Mouse (Mus musculus) heart, adult 2 months (tissue): Measurements from ENCODE around the gene Pawr. TPM values are rescaled to one million over a fixed set of nuclear protein-coding genes. Genes with fewer than 3 reads are reported as not detected.

ENCODE experiments used
- DNase-seq, 2 experiments: peaks; one replicate each; pipeline ENCODE4 v3.0.0; 2021
- H3K27ac ChIP-seq: fragments of 200-600 bp; 2 replicates; pipeline ENCODE4 v1.8.1; 2022
- H3K27me3 ChIP-seq: fragments of 200-500 bp; 2 replicates; pipeline ENCODE4 v1.6.1; 2012; ENCODE audit warnings: mild to moderate bottlenecking, low read length, inconsistent platforms, mixed read lengths; ENCODE audit not compliant: control insufficient read depth, insufficient read depth
- H3K36me3 ChIP-seq: fragments of 200-500 bp; 2 replicates; pipeline ENCODE4 v1.6.1; 2012; ENCODE audit warnings: low read length, inconsistent platforms; ENCODE audit not compliant: control insufficient read depth, insufficient read depth
- H3K4me1 ChIP-seq: fragments of 200-500 bp; 2 replicates; pipeline ENCODE4 v1.6.1; 2011; ENCODE audit warnings: low read length; ENCODE audit not compliant: control insufficient read depth, insufficient read depth
- H3K4me3 ChIP-seq: fragments of 200-600 bp; 2 replicates; pipeline ENCODE4 v1.8.1; 2022
- H3K79me2 ChIP-seq: fragments of 200-500 bp; replicated peaks from 2 replicates; pipeline ENCODE4 v1.6.1; 2012; ENCODE audit warnings: mild to moderate bottlenecking, inconsistent platforms, low read length, moderate library complexity, mixed read lengths; ENCODE audit not compliant: control insufficient read depth, insufficient read depth
- H3K9ac ChIP-seq: fragments of 200-500 bp; 2 replicates; pipeline ENCODE4 v1.6.1; 2012; ENCODE audit warnings: low read depth, mild to moderate bottlenecking, control low read depth, inconsistent platforms, low read length, mixed read lengths
- CTCF ChIP-seq: fragments of 200-600 bp; IDR thresholded peaks from 2 replicates; pipeline ENCODE4 v1.8.1; 2022; ENCODE audit warnings: antibody characterized with exemption, mild to moderate bottlenecking, moderate library complexity
- EP300 ChIP-seq: fragments of 200-500 bp; IDR thresholded peaks from 2 replicates; pipeline ENCODE4 v1.6.1; 2011; ENCODE audit warnings: low read depth, low read length, control low read depth; ENCODE audit not compliant: insufficient read depth
- POLR2A ChIP-seq: fragments of 200-500 bp; IDR thresholded peaks from 2 replicates; pipeline ENCODE4 v1.6.1; 2011; ENCODE audit warnings: mild to moderate bottlenecking, low read depth, low read length, control low read depth; ENCODE audit not compliant: insufficient read depth
- WGBS: fragments of 180-500 bp; shearing (Covaris S2); methylation state at CpG from one replicate; pipeline ENCODE4 v1.1.7; 2018; 5-methylcytosine and 5-hydroxymethylcytosine counted together
- intact Hi-C: fragments of 180-260 bp; cut with DNase I; formaldehyde crosslinking; loops from one replicate; pipeline ENCODE4 v1.15.1; 2025
- polyA plus RNA-seq: library from polyadenylated mRNA; depleted of rRNA; stranded (reverse); fragments of >200 nt; gene quantifications from 2 replicates; pipeline ENCODE4 v1.2.3, GENCODE M21; 2012
- total RNA-seq, 2 experiments: library from RNA; stranded (reverse); gene quantifications; 2 replicates each; pipeline ENCODE4 v1.2.3; 2021

The Pawr gene
- total and polyA plus RNA-seq, 3 experiments: 2.0 to 3.5 (median 2.5) TPM

DNA sequence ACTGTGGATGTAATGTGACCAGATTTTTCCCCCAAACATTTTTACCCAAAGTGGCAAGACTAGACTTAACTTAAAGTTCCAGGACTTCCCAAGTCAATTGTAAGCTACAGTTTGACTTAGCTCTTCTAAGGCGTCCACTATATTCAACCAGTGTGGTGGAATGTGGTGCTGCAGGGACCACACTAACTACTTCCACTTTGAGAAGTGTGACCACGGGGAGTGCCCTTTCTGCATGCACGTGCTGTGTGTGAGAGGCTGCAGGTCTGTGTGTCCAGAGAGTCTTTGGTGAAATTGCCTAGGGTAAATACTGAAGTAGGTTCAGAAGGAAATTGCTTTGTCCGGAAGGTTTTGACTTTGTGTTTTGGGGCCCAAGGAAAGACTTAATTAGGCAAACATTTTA is 44.4 kb downstream of the Pawr start:
- no peaks in the 10 kb centered on the region for H3K27me3 ChIP-seq
- H3K36me3 ChIP-seq: no peaks in the 10 kb centered on the region
- H3K79me2 ChIP-seq: no peaks in the 10 kb centered on the region
- no peak overlapping the region for H3K27ac ChIP-seq
- DNase-seq: no peak
- H3K4me1 ChIP-seq: no peaks in the 10 kb centered on the region
- intact Hi-C loops: no loop called here
- 89% methylated on average over 4 of the region's 4 CpGs for WGBS
- no peak overlapping the region for H3K4me3 ChIP-seq
- TF ChIP-seq CTCF (no peak), POLR2A (no peak), EP300 (no peak)
- H3K9ac ChIP-seq: no peak overlapping the region

DNA sequence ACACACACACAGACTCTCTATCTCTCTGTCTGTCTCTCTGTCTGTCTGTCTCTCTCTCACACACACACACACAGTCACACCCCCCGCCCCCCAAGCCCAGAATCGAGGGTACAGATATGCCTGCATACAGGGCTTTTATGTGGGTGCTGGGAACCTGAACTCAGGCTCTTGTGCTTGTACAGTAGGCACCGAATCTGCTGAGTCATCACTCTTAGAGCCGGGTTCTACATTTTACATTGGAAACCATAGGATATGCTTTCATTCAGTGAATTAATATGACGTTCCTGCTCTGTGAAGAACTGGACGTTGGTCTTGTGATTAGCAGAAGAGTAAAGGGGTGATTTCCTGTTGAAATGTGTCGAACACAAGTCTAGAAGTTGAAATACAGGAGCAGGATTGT is 45.4 kb downstream of the Pawr start:
- H3K4me1 ChIP-seq: no peaks in the 10 kb centered on the region
- H3K79me2 ChIP-seq: no peaks in the 10 kb centered on the region
- no peak overlapping the region for H3K27ac ChIP-seq
- intact Hi-C loops: no loop called here
- DNase-seq: no peak
- H3K36me3 ChIP-seq: no peaks in the 10 kb centered on the region
- H3K4me3 ChIP-seq: no peak overlapping the region
- TF ChIP-seq EP300 (no peak), POLR2A (no peak)
- WGBS: 83% methylated on average over 7 of the region's 7 CpGs
- H3K9ac ChIP-seq: no peak overlapping the region
- no peaks in the 10 kb centered on the region for H3K27me3 ChIP-seq

DNA sequence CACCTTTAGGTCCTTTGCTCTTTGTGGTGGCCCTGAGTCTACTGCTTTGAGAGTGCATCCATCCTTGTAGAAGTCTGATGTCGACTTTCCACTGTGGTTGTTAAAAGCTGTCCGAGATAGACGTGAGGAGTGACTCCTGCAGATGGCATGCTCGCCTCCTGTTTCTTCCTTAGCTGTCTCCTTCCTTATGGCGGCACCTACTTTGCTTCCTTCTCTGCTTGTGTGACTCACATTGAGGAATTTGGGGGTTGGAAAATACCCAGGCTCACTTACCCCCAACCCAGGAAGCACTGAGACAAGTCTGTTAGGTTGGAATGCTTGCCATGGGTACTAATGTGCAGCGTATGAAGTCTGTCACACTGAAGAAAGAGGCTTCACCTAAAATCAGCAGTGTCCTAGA is 46.1 kb downstream of the Pawr start:
- H3K27ac ChIP-seq: no peak overlapping the region
- 75% methylated on average over 6 of the region's 6 CpGs for WGBS
- intact Hi-C loops: no loop called here

DNA sequence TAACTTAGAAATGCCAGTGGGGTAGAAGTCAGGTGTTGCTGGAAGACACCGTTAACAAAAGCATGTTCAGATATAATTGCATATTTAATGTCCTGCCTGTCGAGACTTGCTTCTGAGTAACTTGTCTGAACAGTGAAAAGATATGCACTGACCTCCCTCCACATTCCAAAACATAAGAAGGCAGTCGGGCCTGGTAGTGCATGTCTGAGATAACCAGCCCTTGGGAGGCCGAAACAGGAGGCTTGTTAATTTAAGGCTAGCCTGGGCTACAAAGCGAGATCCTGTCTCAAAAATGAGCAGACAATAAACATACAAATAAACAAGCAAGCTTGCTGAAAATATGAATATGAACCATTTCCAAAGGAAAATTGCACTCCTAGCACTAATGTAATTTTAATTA is 46.6 kb downstream of the Pawr start:
- TF ChIP-seq POLR2A (no peak), EP300 (no peak), CTCF (no peak)
- Histone ChIP-seq H3K79me2 (no peaks in the 10 kb centered on the region), H3K4me3 (no peak overlapping the region), H3K9ac (no peak overlapping the region), H3K27me3 (no peaks in the 10 kb centered on the region), H3K4me1 (no peaks in the 10 kb centered on the region), H3K27ac (no peak overlapping the region), H3K36me3 (no peaks in the 10 kb centered on the region)
- no peak for DNase-seq
- 65% methylated on average over 5 of the region's 5 CpGs for WGBS
- intact Hi-C loops: no loop called here

More for the DNA sequence above, 46.1 kb downstream of the Pawr start:
- Histone ChIP-seq H3K4me3 (no peak overlapping the region), H3K9ac (no peak overlapping the region), H3K36me3 (no peaks in the 10 kb centered on the region), H3K79me2 (no peaks in the 10 kb centered on the region), H3K4me1 (no peaks in the 10 kb centered on the region), H3K27me3 (no peaks in the 10 kb centered on the region)
- no peak for DNase-seq
- TF ChIP-seq EP300 (no peak), POLR2A (no peak), CTCF (no peak)

DNA sequence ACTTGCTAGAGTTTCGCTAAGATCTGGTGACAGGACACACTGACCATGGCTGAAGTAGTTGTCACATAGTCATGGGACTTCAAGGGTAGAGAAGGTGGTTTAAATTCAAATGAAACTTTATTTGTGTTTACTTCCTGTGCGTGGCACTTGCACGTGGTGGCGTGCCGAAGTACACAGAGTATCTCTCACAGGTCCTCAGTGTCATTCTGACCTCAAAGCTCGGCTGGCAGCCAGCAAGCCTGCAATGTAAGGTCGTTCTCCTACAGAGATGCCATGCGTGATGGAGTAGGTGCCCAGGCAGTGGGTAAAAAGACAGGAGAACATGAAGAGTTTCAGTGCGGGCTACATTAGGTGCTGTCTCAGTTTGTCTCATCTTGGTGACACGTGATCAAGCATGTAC is 48.8 kb downstream of the Pawr start:
- no peaks in the 10 kb centered on the region for H3K4me1 ChIP-seq
- intact Hi-C loops: no loop called here
- H3K36me3 ChIP-seq: no peaks in the 10 kb centered on the region
- no peaks in the 10 kb centered on the region for H3K79me2 ChIP-seq
- H3K9ac ChIP-seq: no peak overlapping the region
- H3K27me3 ChIP-seq: no peaks in the 10 kb centered on the region
- 68% methylated on average over 10 of the region's 10 CpGs for WGBS
- no peak overlapping the region for H3K4me3 ChIP-seq
- H3K27ac ChIP-seq: no peak overlapping the region
- TF ChIP-seq EP300: no peak
- DNase-seq: no peak

DNA sequence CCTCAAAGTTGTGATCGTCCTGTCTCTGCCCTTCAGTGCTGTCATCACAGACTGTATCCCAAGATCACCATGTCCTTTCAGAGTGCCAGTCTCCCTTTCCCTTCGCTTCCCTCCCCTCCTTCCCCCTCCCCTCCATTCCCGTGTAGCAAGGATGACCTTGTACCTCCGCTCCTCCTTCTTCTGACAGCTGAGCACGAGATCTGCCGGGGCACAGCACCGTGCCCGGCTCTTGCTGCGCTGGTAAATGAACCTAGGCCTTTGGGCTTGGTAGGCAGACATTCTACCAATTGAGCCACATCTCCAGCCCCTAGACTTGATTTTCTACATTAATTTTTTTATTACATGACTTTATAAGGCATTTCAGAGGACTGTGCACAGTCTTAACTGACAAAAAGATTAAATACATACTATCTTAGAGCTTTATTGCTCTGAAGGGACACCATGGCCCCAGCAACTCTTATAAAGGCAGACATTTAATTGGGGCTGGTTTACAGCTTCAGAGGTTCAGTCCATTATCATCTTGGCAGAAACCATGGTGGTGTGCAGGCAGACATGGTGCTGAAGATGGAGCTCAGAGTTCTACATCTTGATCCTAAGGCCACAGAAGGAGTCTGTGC is 52.3 kb downstream of the Pawr start:
- no peaks in the 10 kb centered on the region for H3K4me1 ChIP-seq
- H3K4me3 ChIP-seq: no peak overlapping the region
- no peak overlapping the region for H3K9ac ChIP-seq
- no peak for DNase-seq
- H3K27me3 ChIP-seq: no peaks in the 10 kb centered on the region
- intact Hi-C loops: no loop called here
- no peak overlapping the region for H3K27ac ChIP-seq
- H3K36me3 ChIP-seq: no peaks in the 10 kb centered on the region
- 86% methylated on average over 9 of the region's 9 CpGs for WGBS
- H3K79me2 ChIP-seq: no peaks in the 10 kb centered on the region
- no peak for TF ChIP-seq EP300
- no peak for TF ChIP-seq CTCF
- no peak for TF ChIP-seq POLR2A
